In genomic region chr12:71885717-71886116, GRCm38 (mm10) we compare ENCODE assay signal across 9 mouse cellular contexts. TPM values are rescaled to one million over a fixed set of nuclear protein-coding genes. Genes with fewer than 3 reads are reported as not detected.
DNase-seq lines count a peak whose midpoint lies in the region; ATAC-seq lines count a peak whose summit lies in the region.
"Had no signal": no experiment of that assay in that cellular context is flagged by ENCODE, and none has a peak within 500 bp of the region (broad histone marks: within the 10 kb centered on the region; RNA-seq: fewer than 3 reads in every experiment).

No protein-coding gene starts in this region.

- peak; percentile 47 for DNase-seq in kidney, adult 11 months
- no peak for DNase-seq in kidney, adult 18-20 months
- DNase-seq in adrenal gland, postnatal 14 days = peak; percentile 64
- peak; percentile 67 for DNase-seq in heart, postnatal 25 days (ENCODE audit: low spot score)
- DNase-seq in lung, postnatal 25 days (ENCODE audit: low spot score) = peak; percentile 76
- no peak for DNase-seq in left cerebral cortex, postnatal 36 days (ENCODE audit: low spot score in 2 of 2)
- DNase-seq in layer of hippocampus, postnatal 10 days (ENCODE audit: low spot score in 2 of 2) = no peak
- DNase-seq: thymus, adult 2 months had no signal

- intact Hi-C loops in heart, postnatal 25 days (cut with DNase I) = loop anchor here (1.0 to 10.0 kb wide), 2 partner anchors 53 to 1459 kb away; no protein-coding TSS in a partner anchor
- intact Hi-C loops in left cerebral cortex, postnatal 36 days (cut with DNase I) = no loop called here

- no peak for ATAC-seq in monocyte, adult 5-6 weeks (replicated peaks; ENCODE audit: insufficient number of reproducible peaks, low FRiP score, low TSS enrichment, poor library complexity, severe bottlenecking)

RNA-seq across cellular contexts. Expression of gene Daam1, which starts 54.8 kb away (rescaled TPM):
- total RNA-seq in adrenal gland, postnatal 14 days (2021) = 20.1 and 22.3 TPM in 2 replicates
- 10 to 100 TPM; 78.6 to 79.5 TPM for total RNA-seq in heart, postnatal 25 days (2021)
- total RNA-seq in left cerebral cortex, postnatal 36 days (2021) = 10 to 100 TPM; 49.3 to 53.9 TPM
- total RNA-seq in layer of hippocampus, postnatal 10 days (2021) = 10 to 100 TPM; 89.9 to 96.7 TPM
- total RNA-seq in monocyte, adult 5-6 weeks (2017) = 8.3 to 15.2 TPM (median 13.8 TPM) in 3 replicates

Comparison
In these comparisons a context has a peak if more than half of its experiments do, and no peak if none do; other contexts are left out.
1. DNase-seq: peak in kidney, adult 11 months (single experiment), adrenal gland, postnatal 14 days (single experiment), heart, postnatal 25 days (single experiment) and lung, postnatal 25 days (single experiment); none in kidney, adult 18-20 months (single experiment), left cerebral cortex, postnatal 36 days (0 of 2) and layer of hippocampus, postnatal 10 days (0 of 2).